Mouse (Mus musculus) testis, adult 2 months (tissue): ENCODE results near the gene Xpot.

Source experiments
- CTCF ChIP-seq: fragments of 200-500 bp; IDR thresholded peaks from 2 replicates; pipeline ENCODE4 v1.5.1; 2012; ENCODE audit warnings: low read depth, mild to moderate bottlenecking, inconsistent platforms, low read length, moderate library complexity; ENCODE audit not compliant: control insufficient read depth, insufficient read depth, insufficient replicate concordance
- POLR2A ChIP-seq: fragments of 200-500 bp; IDR thresholded peaks from 2 replicates; pipeline ENCODE4 v1.6.1; 2012; ENCODE audit warnings: low read depth, mild to moderate bottlenecking, inconsistent platforms, low read length, moderate library complexity; ENCODE audit not compliant: control insufficient read depth

- TF ChIP-seq POLR2A, result no peak
- no peak for TF ChIP-seq CTCF
Observed at GRCm38 (mm10) chr10:121604632-121605344, 21.3 kb downstream of the Xpot start.
